Mouse (Mus musculus): ENCODE measurements around the gene Trmt112. TPM values are rescaled to one million over a fixed set of nuclear protein-coding genes. Genes with fewer than 3 reads are reported as not detected.

Gene Trmt112
- polyA plus RNA-seq, 1 experiment from 2014 or later = 54.4 TPM

DNA sequence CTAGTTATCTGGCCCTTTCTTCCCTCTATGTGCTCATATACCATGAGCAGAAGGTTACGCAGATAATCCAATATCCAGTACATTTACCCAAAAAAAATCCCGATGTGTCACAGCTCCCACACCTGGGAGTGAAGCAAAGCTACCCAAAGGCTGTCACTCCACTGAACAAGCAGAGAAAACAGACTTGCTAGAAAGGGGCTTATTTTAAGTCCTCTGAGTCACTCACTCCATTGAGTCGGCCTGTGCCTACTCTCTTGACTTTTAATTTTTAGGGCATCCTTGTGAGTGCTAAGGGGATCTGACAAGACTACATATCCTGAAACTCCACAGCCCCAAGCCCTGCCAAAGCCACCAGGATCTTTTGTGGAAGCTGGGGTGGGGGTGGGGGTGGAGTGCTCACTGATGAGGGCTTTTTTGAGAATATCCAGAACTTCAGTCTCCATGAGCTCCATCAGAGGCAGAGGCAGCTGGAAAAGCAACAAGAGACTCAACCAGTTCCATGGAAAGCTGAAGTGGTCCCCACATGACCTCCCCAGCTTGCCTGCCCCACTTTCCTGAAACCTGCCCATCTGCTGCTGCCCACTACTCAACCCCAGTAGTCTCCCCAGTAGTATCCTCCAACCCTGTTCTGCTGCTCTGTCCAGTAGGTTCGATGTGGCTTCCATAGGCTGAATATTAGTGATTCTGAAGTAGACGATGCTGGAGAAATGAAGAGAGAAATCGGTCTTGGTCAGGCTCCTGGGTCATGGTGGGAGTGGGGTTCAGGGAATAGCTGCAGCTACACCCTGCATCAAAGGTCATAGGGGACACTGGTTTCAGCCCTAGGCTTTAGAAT is 13.6 kb downstream of the Trmt112 start:
- Histone ChIP-seq H3K27me3 (replicated peaks; ENCODE audit: control insufficient read depth, insufficient read depth, low read length) (peaks cover 34% of the 10 kb centered on the region), H3K27ac (ENCODE audit: low read depth, low read length) (no peak overlapping the region), H3K9me3 (ENCODE audit: control insufficient read depth) (no peaks in the 10 kb centered on the region), H3K9ac (ENCODE audit: low read depth, low read length) (no peak overlapping the region), H3K4me2 (replicated peaks; ENCODE audit: low read depth) (peak overlapping the region; percentile 87), H3K4me1 (replicated peaks; ENCODE audit: control insufficient read depth, insufficient read depth, low read length) (peaks cover 7% of the 10 kb centered on the region; the same call in 1 of the 2 replicates), H3K36me3 (ENCODE audit: control insufficient read depth, insufficient read depth) (no peaks in the 10 kb centered on the region; the same call in 1 of the 2 replicates), H3K4me3 (ENCODE audit: low read depth, low read length) (0 out of 2 replicates have a peak overlapping the region, but pooled peaks have one; percentile 37)
- no peak for TF ChIP-seq CTCF (IDR thresholded peaks at IDR 0.05; ENCODE audit: low read depth)
- ATAC-seq = no peak
- WGBS = 69% methylated on average over 6 of the region's 6 CpGs

GRCm38 (mm10) chr19:6924461-6925306 is 15.2 kb downstream of the Trmt112 start:
- no peak for ATAC-seq
- no peak overlapping the region for H3K27ac ChIP-seq (ENCODE audit: low read depth, low read length)
- no peak overlapping the region for H3K9ac ChIP-seq (ENCODE audit: low read depth, low read length)
- TF ChIP-seq CTCF (IDR thresholded peaks at IDR 0.05; ENCODE audit: low read depth) = peak; percentile 83
- H3K4me3 ChIP-seq (ENCODE audit: low read depth, low read length) = peak overlapping the region; percentile 27
- H3K36me3 ChIP-seq (ENCODE audit: control insufficient read depth, insufficient read depth) = no peaks in the 10 kb centered on the region
- WGBS = 5% methylated on average over 39 of the region's 39 CpGs
- H3K4me1 ChIP-seq (replicated peaks; ENCODE audit: control insufficient read depth, insufficient read depth, low read length) = peaks cover 7% of the 10 kb centered on the region; the same call in 1 of the 2 replicates
- no peaks in the 10 kb centered on the region for H3K9me3 ChIP-seq (ENCODE audit: control insufficient read depth)
- H3K27me3 ChIP-seq (replicated peaks; ENCODE audit: control insufficient read depth, insufficient read depth, low read length) = peaks cover 37% of the 10 kb centered on the region
- peak overlapping the region; percentile 47 for H3K4me2 ChIP-seq (replicated peaks; ENCODE audit: low read depth)

GRCm38 (mm10) chr19:6925307-6925573 is 15.7 kb downstream of the Trmt112 start, which contains the start of gene Catsperz:
TSS of gene Catsperz (minus strand) at chr19:6925380.
- peak within 1 kb of the TSS; percentile 27 for H3K4me3 ChIP-seq (ENCODE audit: low read depth, low read length)
- no peak within 1 kb of the TSS for H3K27ac ChIP-seq (ENCODE audit: low read depth, low read length)
- H3K27me3 ChIP-seq (replicated peaks; ENCODE audit: control insufficient read depth, insufficient read depth, low read length) = peaks cover 37% of the 10 kb centered on the region
- H3K9ac ChIP-seq (ENCODE audit: low read depth, low read length) = no peak within 1 kb of the TSS
- peaks cover 7% of the 10 kb centered on the region; the same call in 1 of the 2 replicates for H3K4me1 ChIP-seq (replicated peaks; ENCODE audit: control insufficient read depth, insufficient read depth, low read length)
- H3K36me3 ChIP-seq (ENCODE audit: control insufficient read depth, insufficient read depth) = no peaks in the 10 kb centered on the region
- no peaks in the 10 kb centered on the region for H3K9me3 ChIP-seq (ENCODE audit: control insufficient read depth)
- WGBS = 5% methylated on average over 9 of the region's 9 CpGs
- H3K4me2 ChIP-seq (replicated peaks; ENCODE audit: low read depth) = peak within 1 kb of the TSS; percentile 47
- TF ChIP-seq CTCF (IDR thresholded peaks at IDR 0.05; ENCODE audit: low read depth) = no peak
- ATAC-seq = no peak

GRCm38 (mm10) chr19:6925611-6926329 is 16.3 kb downstream of the Trmt112 start:
- H3K4me3 ChIP-seq (ENCODE audit: low read depth, low read length) = peak overlapping the region; percentile 27
- ATAC-seq = no peak
- no peak overlapping the region for H3K4me2 ChIP-seq (replicated peaks; ENCODE audit: low read depth)
- no peak overlapping the region for H3K9ac ChIP-seq (ENCODE audit: low read depth, low read length)
- peaks cover 7% of the 10 kb centered on the region; the same call in 1 of the 2 replicates for H3K4me1 ChIP-seq (replicated peaks; ENCODE audit: control insufficient read depth, insufficient read depth, low read length)
- TF ChIP-seq CTCF (IDR thresholded peaks at IDR 0.05; ENCODE audit: low read depth) = no peak
- H3K36me3 ChIP-seq (ENCODE audit: control insufficient read depth, insufficient read depth) = no peaks in the 10 kb centered on the region
- H3K27me3 ChIP-seq (replicated peaks; ENCODE audit: control insufficient read depth, insufficient read depth, low read length) = peaks cover 39% of the 10 kb centered on the region
- no peak overlapping the region for H3K27ac ChIP-seq (ENCODE audit: low read depth, low read length)
- no peaks in the 10 kb centered on the region for H3K9me3 ChIP-seq (ENCODE audit: control insufficient read depth)
- 28% methylated on average over 39 of the region's 40 CpGs for WGBS

DNA sequence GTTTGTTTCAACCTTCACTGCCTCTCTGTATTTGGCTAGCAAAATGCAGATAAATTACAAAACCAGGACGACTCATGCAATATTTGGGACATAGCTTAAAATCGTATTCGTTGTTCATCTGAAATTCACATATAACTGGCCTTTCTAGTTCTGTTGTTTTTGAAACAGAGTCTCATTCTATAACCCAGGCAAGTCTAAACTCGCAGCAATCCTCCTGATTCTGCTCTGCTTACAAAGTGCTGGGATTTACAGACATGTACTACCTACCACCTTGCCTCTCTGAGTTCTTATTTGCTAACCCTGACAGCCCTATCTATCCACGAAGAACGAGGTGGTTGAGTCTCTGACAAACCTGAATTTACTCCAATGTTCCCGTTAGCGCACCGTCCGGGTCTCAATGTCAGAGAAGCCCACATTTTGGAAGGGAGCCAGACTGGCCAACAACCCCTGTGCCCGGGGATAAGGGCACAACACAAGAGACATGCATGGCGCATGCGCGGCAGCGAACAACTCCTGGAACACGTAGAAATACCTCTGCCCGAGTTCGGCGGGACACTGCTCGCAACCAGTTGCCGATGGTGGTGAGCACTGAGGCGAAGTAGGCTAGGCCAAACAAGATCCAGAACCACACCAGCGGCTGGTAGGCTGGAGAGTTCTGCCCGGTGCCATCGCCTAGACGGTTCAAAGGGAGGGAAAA is 17.2 kb downstream of the Trmt112 start:
- Histone ChIP-seq H3K9ac (ENCODE audit: low read depth, low read length) (no peak overlapping the region), H3K27ac (ENCODE audit: low read depth, low read length) (no peak overlapping the region), H3K27me3 (replicated peaks; ENCODE audit: control insufficient read depth, insufficient read depth, low read length) (peaks cover 45% of the 10 kb centered on the region), H3K4me3 (ENCODE audit: low read depth, low read length) (0 out of 2 replicates have a peak overlapping the region, but pooled peaks have one; percentile 18), H3K4me1 (replicated peaks; ENCODE audit: control insufficient read depth, insufficient read depth, low read length) (peaks cover 7% of the 10 kb centered on the region; the same call in 1 of the 2 replicates), H3K9me3 (ENCODE audit: control insufficient read depth) (no peaks in the 10 kb centered on the region), H3K36me3 (ENCODE audit: control insufficient read depth, insufficient read depth) (no peaks in the 10 kb centered on the region), H3K4me2 (replicated peaks; ENCODE audit: low read depth) (peak overlapping the region; percentile 48)
- WGBS = 22% methylated on average over 26 of the region's 26 CpGs
- no peak for ATAC-seq
- TF ChIP-seq CTCF (IDR thresholded peaks at IDR 0.05; ENCODE audit: low read depth) = no peak
